ENCODE assay signal across 9 mouse cellular contexts in the genomic region with DNA sequence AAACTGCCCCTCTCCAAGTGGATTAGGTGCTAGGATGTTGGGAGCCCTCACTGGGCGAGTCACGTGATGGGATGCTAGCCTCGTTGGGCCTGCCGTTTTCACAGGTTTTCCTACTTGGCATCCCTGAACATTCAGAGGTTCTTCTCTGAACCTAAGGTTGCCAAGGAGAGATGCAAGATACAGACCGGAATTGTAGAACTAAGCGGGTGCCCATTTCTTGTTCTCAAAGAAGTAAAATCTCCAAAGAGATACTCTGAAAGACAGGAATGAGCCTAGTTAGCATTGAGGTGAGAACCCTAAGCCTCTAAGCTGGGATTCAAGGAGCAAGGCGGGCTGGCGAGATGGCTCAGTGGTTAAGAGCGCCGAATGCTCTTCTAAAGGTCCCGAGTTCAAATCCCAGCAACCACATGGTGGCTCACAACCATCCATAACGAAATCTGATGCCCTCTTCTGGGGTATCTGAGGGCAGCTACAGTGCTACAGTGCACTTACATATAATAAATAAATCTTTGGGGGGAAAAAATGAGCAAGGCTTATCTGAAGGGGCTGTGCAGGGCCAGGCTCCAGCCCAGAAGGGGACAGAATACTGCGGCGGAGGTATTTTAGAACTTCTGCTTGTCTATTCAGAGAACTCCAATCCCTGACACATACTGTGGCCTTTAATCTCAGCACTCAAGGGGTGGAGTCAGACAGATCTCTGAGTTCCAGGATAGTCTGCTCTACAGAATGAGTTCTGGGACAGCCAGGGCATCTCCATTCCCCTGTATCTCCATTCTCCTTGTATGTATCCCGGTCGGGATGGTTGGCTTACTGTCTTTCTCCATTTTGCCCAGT. TPM values are rescaled to one million over a fixed set of nuclear protein-coding genes. Genes with fewer than 3 reads are reported as not detected.
A peak's percentile ranks its signal among the peaks of the same experiment; 100 is the strongest.
DNase-seq lines count a peak whose midpoint lies in the region; ATAC-seq and TF ChIP-seq lines count a peak whose summit lies in the region.
"Had no signal": no experiment of that assay in that cellular context is flagged by ENCODE, and none has a peak within 500 bp of the region (broad histone marks: within the 10 kb centered on the region; RNA-seq: fewer than 3 reads in every experiment).

No protein-coding gene starts in this region.

- peak overlapping the region; percentile 61 for H3K4me2 ChIP-seq in kidney, embryonic 16.5 days (replicated peaks; ENCODE audit: low read depth, low read length)
- H3K4me2 ChIP-seq in intestine, embryonic 16.5 days (ENCODE audit: low read depth, low read length): peak overlapping the region; percentile 68
- H3K4me2 ChIP-seq in midbrain, postnatal 0 days (ENCODE audit: low read depth, low read length, poor library complexity, severe bottlenecking): peak overlapping the region; percentile 45

- DNase-seq in kidney, postnatal 25 days: no peak
- DNase-seq in embryonic facial prominence, embryonic 10.5 days (ENCODE audit: low spot score): no peak
- no peak for DNase-seq in midbrain, postnatal 0 days (ENCODE audit: low spot score)
- no peak for DNase-seq in frontal cortex, postnatal 10 days (ENCODE audit: low spot score in 2 of 2)
- no peak for DNase-seq in gastrocnemius, postnatal 4 days (ENCODE audit: low spot score in 2 of 2)

- no peaks in the 10 kb centered on the region for H3K36me3 ChIP-seq in kidney, embryonic 16.5 days (ENCODE audit: insufficient read depth, low read length)
- H3K36me3 ChIP-seq in embryonic facial prominence, embryonic 10.5 days (replicated peaks): no peaks in the 10 kb centered on the region
- H3K36me3 ChIP-seq in intestine, embryonic 16.5 days (ENCODE audit: control insufficient read depth, insufficient read depth, low read length): no peaks in the 10 kb centered on the region
- no peaks in the 10 kb centered on the region for H3K36me3 ChIP-seq in midbrain, postnatal 0 days (ENCODE audit: insufficient read depth, low read length)

- TF ChIP-seq CTCF in midbrain, postnatal 0 days (IDR thresholded peaks at IDR 0.05): no peak

- WGBS in kidney, embryonic 16.5 days: 82% methylated on average over 16 of the region's 16 CpGs
- WGBS in embryonic facial prominence, embryonic 10.5 days: 85% methylated on average over 16 of the region's 16 CpGs
- WGBS in intestine, embryonic 16.5 days: 84% methylated on average over 16 of the region's 16 CpGs
- 88% methylated on average over 16 of the region's 16 CpGs for WGBS in midbrain, postnatal 0 days

- no peak overlapping the region for H3K27ac ChIP-seq in kidney, embryonic 16.5 days (ENCODE audit: low read length)
- 0 out of 2 replicates have a peak overlapping the region, but pooled peaks have one; percentile 1 for H3K27ac ChIP-seq in embryonic facial prominence, embryonic 10.5 days (replicated peaks)
- H3K27ac ChIP-seq in intestine, embryonic 16.5 days (ENCODE audit: low read length): no peak overlapping the region
- H3K27ac ChIP-seq in midbrain, postnatal 0 days (ENCODE audit: low read depth, low read length): peak overlapping the region; percentile 67

- peak overlapping the region; percentile 25; the same call in 1 of the 2 replicates for H3K9ac ChIP-seq in kidney, embryonic 16.5 days (replicated peaks; ENCODE audit: low read length)
- H3K9ac ChIP-seq in intestine, embryonic 16.5 days (ENCODE audit: low read depth, low read length): no peak overlapping the region; the same call in 1 of the 2 replicates
- H3K9ac ChIP-seq in midbrain, postnatal 0 days (replicated peaks; ENCODE audit: low read length, poor library complexity, severe bottlenecking): 0 out of 2 replicates have a peak overlapping the region, but pooled peaks have one; percentile 24

- H3K4me3 ChIP-seq in kidney, embryonic 16.5 days (ENCODE audit: low read length): peak overlapping the region; percentile 40
- H3K4me3 ChIP-seq in embryonic facial prominence, embryonic 10.5 days: peak overlapping the region; percentile 40
- H3K4me3 ChIP-seq in intestine, embryonic 16.5 days (ENCODE audit: low read length): peak overlapping the region; percentile 36; the same call in 1 of the 2 replicates
- no peak overlapping the region; the same call in 1 of the 2 replicates for H3K4me3 ChIP-seq in midbrain, postnatal 0 days (ENCODE audit: low read depth, low read length)

- peaks cover 10% of the 10 kb centered on the region for H3K4me1 ChIP-seq in kidney, embryonic 16.5 days (ENCODE audit: insufficient read depth, low read length)
- H3K4me1 ChIP-seq in embryonic facial prominence, embryonic 10.5 days: peaks cover 36% of the 10 kb centered on the region
- H3K4me1 ChIP-seq in intestine, embryonic 16.5 days (ENCODE audit: control insufficient read depth, insufficient read depth, low read length): peaks cover 6% of the 10 kb centered on the region
- peaks cover 2% of the 10 kb centered on the region; the same call in 1 of the 2 replicates for H3K4me1 ChIP-seq in midbrain, postnatal 0 days (ENCODE audit: insufficient read depth, low read length)

- 0 out of 2 replicates have a peak, but pooled peaks have one; percentile 10 for ATAC-seq in kidney, embryonic 16.5 days (ENCODE audit: low FRiP score, low TSS enrichment)
- no peak for ATAC-seq in intestine, embryonic 16.5 days
- no peak for ATAC-seq in midbrain, postnatal 0 days (ENCODE audit: low FRiP score)
- ATAC-seq in erythroid progenitor cell, adult 5-6 weeks (replicated peaks; ENCODE audit: low FRiP score, poor library complexity, severe bottlenecking): no peak
- ATAC-seq: Patski had no signal

- H3K27me3 ChIP-seq in kidney, embryonic 16.5 days (ENCODE audit: insufficient read depth, low read length): no peaks in the 10 kb centered on the region
- H3K27me3 ChIP-seq in embryonic facial prominence, embryonic 10.5 days (replicated peaks; ENCODE audit: low read depth, poor library complexity, severe bottlenecking): peaks cover 22% of the 10 kb centered on the region
- no peaks in the 10 kb centered on the region for H3K27me3 ChIP-seq in intestine, embryonic 16.5 days (replicated peaks; ENCODE audit: control insufficient read depth, insufficient read depth, low read length)
- H3K27me3 ChIP-seq in midbrain, postnatal 0 days (ENCODE audit: insufficient read depth, low read length): no peaks in the 10 kb centered on the region

- H3K9me3 ChIP-seq in kidney, embryonic 16.5 days (ENCODE audit: low read length): no peaks in the 10 kb centered on the region
- H3K9me3 ChIP-seq in embryonic facial prominence, embryonic 10.5 days: no peaks in the 10 kb centered on the region
- H3K9me3 ChIP-seq in intestine, embryonic 16.5 days (ENCODE audit: control insufficient read depth, low read length): no peaks in the 10 kb centered on the region
- H3K9me3 ChIP-seq in midbrain, postnatal 0 days (ENCODE audit: low read length): no peaks in the 10 kb centered on the region

RNA-seq across cellular contexts. Expression of gene Cpsf6, which starts 37.0 kb away (rescaled TPM):
- polyA plus RNA-seq in kidney, embryonic 16.5 days (2015; fragmentation: Nextera tagmentation; extraction: Ambion mirVana): 151 and 171 TPM in 2 replicates
- polyA plus RNA-seq in embryonic facial prominence, embryonic 10.5 days (2016; fragmentation: Nextera tagmentation; extraction: Ambion mirVana): 223 and 230 TPM in 2 replicates
- 105 and 110 TPM in 2 replicates for polyA plus RNA-seq in intestine, embryonic 16.5 days (2015; fragmentation: Nextera tagmentation; extraction: Ambion mirVana)
- 120 and 151 TPM in 2 replicates for total RNA-seq in midbrain, postnatal 0 days (2014; rRNA removed)
- 78.9 and 85.1 TPM in 2 replicates for polyA plus RNA-seq in midbrain, postnatal 0 days (2015; fragmentation: Nextera tagmentation; extraction: Ambion mirVana)
- 10 to 100 TPM; 64.2 to 73.4 TPM for total RNA-seq in gastrocnemius, postnatal 4 days (2021)
- 60.5 and 79.2 TPM in 2 replicates for total RNA-seq in erythroid progenitor cell, adult 5-6 weeks (2015; ENCODE audit: low replicate concordance)
- total RNA-seq in erythroid progenitor cell, adult 5-6 weeks (2017; ENCODE audit: low replicate concordance): 83.6 and 119 TPM in 2 replicates

Comparison
In these comparisons a context has a peak if more than half of its experiments do, and no peak if none do; other contexts are left out.
1. H3K27ac ChIP-seq: peak in embryonic facial prominence, embryonic 10.5 days (single experiment) and midbrain, postnatal 0 days (single experiment); none in kidney, embryonic 16.5 days (single experiment) and intestine, embryonic 16.5 days (single experiment).
2. Peak in every context shown above with its lines, with median percentiles within 50 percentile points of each other: H3K4me2 ChIP-seq.